Mouse (Mus musculus): Measurements from ENCODE around the gene Cbfa2t3. TPM values are rescaled to one million over a fixed set of nuclear protein-coding genes. Genes with fewer than 3 reads are reported as not detected.

Gene Cbfa2t3
- total and polyA plus RNA-seq, 3 experiments = 10.9 to 22.3 (median 21.8) TPM

DNA sequence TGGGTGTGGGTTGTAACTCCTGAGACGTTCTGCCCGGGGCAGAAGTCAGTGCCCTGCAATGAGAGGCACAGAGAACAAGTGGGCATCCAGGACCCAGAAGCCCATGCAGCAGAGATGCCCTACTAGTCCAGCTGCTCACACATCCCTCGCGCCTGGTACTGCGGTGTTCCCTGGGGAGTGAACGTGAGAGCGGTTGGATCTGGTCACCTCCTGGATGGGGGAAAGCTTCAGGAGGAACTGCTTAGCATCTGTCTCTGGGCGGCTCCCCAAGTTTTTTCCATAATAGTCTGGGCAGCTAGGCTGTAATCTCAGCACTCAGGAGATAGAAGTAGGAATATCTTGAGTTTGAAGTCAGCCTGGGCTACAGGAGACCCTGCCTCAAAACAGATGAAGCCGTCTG is 113.9 kb downstream of the Cbfa2t3 start:
- Histone ChIP-seq H3K4me3 (no peak overlapping the region), H3K36me3 (ENCODE audit: control insufficient read depth, insufficient read depth, low read length) (no peaks in the 10 kb centered on the region), H3K27ac (no peak overlapping the region), H3K79me2 (replicated peaks; ENCODE audit: control insufficient read depth, insufficient read depth, low read length) (no peaks in the 10 kb centered on the region), H3K9ac (ENCODE audit: low read depth, low read length) (no peak overlapping the region), H3K4me1 (ENCODE audit: control insufficient read depth, insufficient read depth, low read length) (no peaks in the 10 kb centered on the region), H3K27me3 (ENCODE audit: control insufficient read depth, insufficient read depth, low read length) (no peaks in the 10 kb centered on the region)
- no peak for DNase-seq
- WGBS = 56% methylated on average over 9 of the region's 9 CpGs
- TF ChIP-seq CTCF (IDR thresholded peaks at IDR 0.05) (no peak), POLR2A (IDR thresholded peaks at IDR 0.05; ENCODE audit: insufficient read depth, low read depth, low read length) (no peak), EP300 (IDR thresholded peaks at IDR 0.05; ENCODE audit: insufficient read depth, low read depth, low read length) (no peak)
- intact Hi-C loops (cut with DNase I) = no loop called here

- H3K27ac ChIP-seq = no peak overlapping the region
- H3K79me2 ChIP-seq (replicated peaks; ENCODE audit: control insufficient read depth, insufficient read depth, low read length) = no peaks in the 10 kb centered on the region
- no peaks in the 10 kb centered on the region for H3K27me3 ChIP-seq (ENCODE audit: control insufficient read depth, insufficient read depth, low read length)
- TF ChIP-seq POLR2A (IDR thresholded peaks at IDR 0.05; ENCODE audit: insufficient read depth, low read depth, low read length) = no peak
- no peak for TF ChIP-seq EP300 (IDR thresholded peaks at IDR 0.05; ENCODE audit: insufficient read depth, low read depth, low read length)
- TF ChIP-seq CTCF (IDR thresholded peaks at IDR 0.05) = no peak
- peaks cover 3% of the 10 kb centered on the region for H3K4me1 ChIP-seq (ENCODE audit: control insufficient read depth, insufficient read depth, low read length)
- 66% methylated on average over 15 of the region's 15 CpGs for WGBS
- no peak overlapping the region for H3K9ac ChIP-seq (ENCODE audit: low read depth, low read length)
- no peak for DNase-seq
- no peak overlapping the region for H3K4me3 ChIP-seq
- H3K36me3 ChIP-seq (ENCODE audit: control insufficient read depth, insufficient read depth, low read length) = no peaks in the 10 kb centered on the region
- intact Hi-C loops (cut with DNase I) = no loop called here
Observed at GRCm38 (mm10) chr8:122580926-122581325, 118.0 kb downstream of the Cbfa2t3 start.

DNA sequence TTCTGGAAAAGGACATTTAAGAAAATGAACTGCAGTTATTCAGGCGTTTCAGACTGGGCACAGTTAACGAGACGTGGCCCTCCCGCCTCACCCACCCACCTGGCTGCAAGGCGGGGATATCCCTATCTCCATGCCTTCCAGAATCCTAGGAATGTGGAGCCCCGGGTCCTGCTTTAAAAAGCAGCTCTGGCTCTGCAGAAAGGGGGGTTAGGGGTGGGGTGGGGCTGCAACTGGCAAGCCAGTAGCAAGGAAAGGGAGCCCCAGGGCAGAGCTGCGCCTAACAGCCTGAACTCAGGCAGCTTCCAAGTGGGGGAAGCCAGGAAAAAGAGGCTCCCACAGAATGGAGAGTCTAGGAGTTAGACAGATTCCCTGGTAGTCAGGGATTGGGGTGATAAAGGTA is 119.7 kb downstream of the Cbfa2t3 start:
- H3K4me1 ChIP-seq (ENCODE audit: control insufficient read depth, insufficient read depth, low read length) = peaks cover 13% of the 10 kb centered on the region
- no peaks in the 10 kb centered on the region for H3K36me3 ChIP-seq (ENCODE audit: control insufficient read depth, insufficient read depth, low read length)
- no peaks in the 10 kb centered on the region for H3K27me3 ChIP-seq (ENCODE audit: control insufficient read depth, insufficient read depth, low read length)
- no peak overlapping the region for H3K4me3 ChIP-seq
- 58% methylated on average over 7 of the region's 7 CpGs for WGBS
- H3K9ac ChIP-seq (ENCODE audit: low read depth, low read length) = no peak overlapping the region
- no peaks in the 10 kb centered on the region for H3K79me2 ChIP-seq (replicated peaks; ENCODE audit: control insufficient read depth, insufficient read depth, low read length)
- no peak for TF ChIP-seq POLR2A (IDR thresholded peaks at IDR 0.05; ENCODE audit: insufficient read depth, low read depth, low read length)
- TF ChIP-seq CTCF (IDR thresholded peaks at IDR 0.05) = no peak
- TF ChIP-seq EP300 (IDR thresholded peaks at IDR 0.05; ENCODE audit: insufficient read depth, low read depth, low read length) = no peak
- DNase-seq = no peak
- no peak overlapping the region for H3K27ac ChIP-seq
- intact Hi-C loops (cut with DNase I) = no loop called here

DNA sequence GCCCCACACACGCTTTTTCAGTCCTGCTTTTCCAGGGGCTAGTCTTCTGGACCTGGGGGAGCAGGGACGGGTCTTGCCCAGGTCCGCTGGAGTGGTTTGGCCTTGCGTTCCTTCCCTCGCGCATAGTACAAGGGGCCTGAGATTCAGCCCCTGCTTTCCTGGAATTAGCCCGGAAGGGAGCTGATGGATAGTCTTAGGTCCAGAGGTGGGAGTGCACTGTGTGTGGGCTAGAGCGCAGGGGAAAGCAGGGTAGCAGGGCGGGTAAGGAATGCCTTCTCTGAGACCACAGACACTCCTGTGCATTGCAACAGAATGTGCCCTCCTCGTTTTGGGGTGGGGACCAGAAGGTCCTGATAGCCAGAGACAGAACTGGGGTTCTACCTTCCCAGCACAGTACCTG is 121.8 kb downstream of the Cbfa2t3 start:
- TF ChIP-seq EP300 (IDR thresholded peaks at IDR 0.05; ENCODE audit: insufficient read depth, low read depth, low read length) = no peak
- no peak for TF ChIP-seq CTCF (IDR thresholded peaks at IDR 0.05)
- no peak for TF ChIP-seq POLR2A (IDR thresholded peaks at IDR 0.05; ENCODE audit: insufficient read depth, low read depth, low read length)
- intact Hi-C loops (cut with DNase I) = no loop called here
- Histone ChIP-seq H3K79me2 (replicated peaks; ENCODE audit: control insufficient read depth, insufficient read depth, low read length) (no peaks in the 10 kb centered on the region), H3K9ac (ENCODE audit: low read depth, low read length) (no peak overlapping the region), H3K4me3 (peak overlapping the region; percentile 64; the same call in 1 of the 2 replicates), H3K27me3 (ENCODE audit: control insufficient read depth, insufficient read depth, low read length) (no peaks in the 10 kb centered on the region), H3K4me1 (ENCODE audit: control insufficient read depth, insufficient read depth, low read length) (peaks cover 13% of the 10 kb centered on the region), H3K36me3 (ENCODE audit: control insufficient read depth, insufficient read depth, low read length) (no peaks in the 10 kb centered on the region), H3K27ac (no peak overlapping the region)
- WGBS = 61% methylated on average over 10 of the region's 10 CpGs
- no peak for DNase-seq

- intact Hi-C loops (cut with DNase I) = no loop called here
- peak within 1 kb of the TSS; percentile 64 for H3K4me3 ChIP-seq
- under 1% methylated on average over 39 of the region's 39 CpGs for WGBS
- H3K36me3 ChIP-seq (ENCODE audit: control insufficient read depth, insufficient read depth, low read length) = no peaks in the 10 kb centered on the region
- H3K4me1 ChIP-seq (ENCODE audit: control insufficient read depth, insufficient read depth, low read length) = peaks cover 13% of the 10 kb centered on the region
- H3K27me3 ChIP-seq (ENCODE audit: control insufficient read depth, insufficient read depth, low read length) = no peaks in the 10 kb centered on the region
- peak within 1 kb of the TSS; percentile 62 for H3K27ac ChIP-seq
- peak; percentile 94 to 95 for DNase-seq
- H3K79me2 ChIP-seq (replicated peaks; ENCODE audit: control insufficient read depth, insufficient read depth, low read length) = no peaks in the 10 kb centered on the region
- TF ChIP-seq EP300 (IDR thresholded peaks at IDR 0.05; ENCODE audit: insufficient read depth, low read depth, low read length) (no peak), POLR2A (IDR thresholded peaks at IDR 0.05; ENCODE audit: insufficient read depth, low read depth, low read length) (peak; percentile 69; the same call in 1 of the 2 replicates), CTCF (IDR thresholded peaks at IDR 0.05) (no peak)
- peak within 1 kb of the TSS; percentile 74 for H3K9ac ChIP-seq (ENCODE audit: low read depth, low read length)
Observed at GRCm38 (mm10) chr8:122576648-122577022, 122.3 kb downstream of the Cbfa2t3 start, which contains the start of gene Aprt. Gene Aprt (minus strand): TSS chr8:122576909.

GRCm38 (mm10) chr8:122575735-122576647 is 122.9 kb downstream of the Cbfa2t3 start:
- H3K27ac ChIP-seq = peak overlapping the region; percentile 62
- H3K4me3 ChIP-seq = peak overlapping the region; percentile 64
- DNase-seq = peak in 1 of 2 experiments; percentile 37
- peaks cover 13% of the 10 kb centered on the region for H3K4me1 ChIP-seq (ENCODE audit: control insufficient read depth, insufficient read depth, low read length)
- intact Hi-C loops (cut with DNase I) = no loop called here
- 19% methylated on average over 21 of the region's 21 CpGs for WGBS
- TF ChIP-seq CTCF (IDR thresholded peaks at IDR 0.05) = no peak
- TF ChIP-seq POLR2A (IDR thresholded peaks at IDR 0.05; ENCODE audit: insufficient read depth, low read depth, low read length) = no peak
- no peaks in the 10 kb centered on the region for H3K36me3 ChIP-seq (ENCODE audit: control insufficient read depth, insufficient read depth, low read length)
- no peaks in the 10 kb centered on the region for H3K27me3 ChIP-seq (ENCODE audit: control insufficient read depth, insufficient read depth, low read length)
- H3K9ac ChIP-seq (ENCODE audit: low read depth, low read length) = peak overlapping the region; percentile 74
- no peaks in the 10 kb centered on the region for H3K79me2 ChIP-seq (replicated peaks; ENCODE audit: control insufficient read depth, insufficient read depth, low read length)
